Mouse (Mus musculus) stomach, embryonic 15.5 days (tissue): ENCODE data around the gene Abcb11. TPM values are rescaled to one million over a fixed set of nuclear protein-coding genes. Genes with fewer than 3 reads are reported as not detected.
"Not testable (repeated sequence)": the region's sequence is repeated elsewhere in the genome, so short reads cannot be mapped to it uniquely, and the experiment has no call there.

Experiments used
- ATAC-seq: fragments of 200-750 bp; cut with Nextera tagmentation; 2 replicates; pipeline ENCODE4 v1.8.0; 2017; ENCODE audit warnings: low read depth, moderate number of reproducible peaks, moderate TSS enrichment; ENCODE audit not compliant: insufficient read depth, low FRiP score
- H3K27ac ChIP-seq: fragments of 300-500 bp; sonication (generic); 2 replicates; pipeline ENCODE4 v1.5.1; 2015; ENCODE audit warnings: mild to moderate bottlenecking, inconsistent platforms
- H3K27me3 ChIP-seq: fragments of 300-500 bp; sonication (generic); replicated peaks from 2 replicates; pipeline ENCODE4 v1.6.1; 2015; ENCODE audit warnings: inconsistent platforms
- H3K36me3 ChIP-seq: fragments of 300-500 bp; sonication (generic); 2 replicates; pipeline ENCODE4 v1.6.1; 2015; ENCODE audit warnings: inconsistent platforms
- H3K4me1 ChIP-seq: fragments of 300-500 bp; sonication (generic); 2 replicates; pipeline ENCODE4 v1.6.1; 2015; ENCODE audit warnings: inconsistent platforms
- H3K4me2 ChIP-seq: fragments of 300-500 bp; sonication (generic); 2 replicates; pipeline ENCODE4 v1.6.1; 2015; ENCODE audit warnings: mild to moderate bottlenecking, inconsistent platforms
- H3K4me3 ChIP-seq: fragments of 300-500 bp; sonication (generic); replicated peaks from 2 replicates; pipeline ENCODE4 v1.5.1; 2015; ENCODE audit warnings: inconsistent platforms
- H3K9ac ChIP-seq: fragments of 300-500 bp; sonication (generic); 2 replicates; pipeline ENCODE4 v1.6.1; 2015; ENCODE audit warnings: inconsistent platforms
- H3K9me3 ChIP-seq: fragments of 300-500 bp; sonication (generic); 2 replicates; pipeline ENCODE4 v1.6.1; 2016; ENCODE audit warnings: inconsistent platforms
- WGBS: fragments of 180-500 bp; shearing (Covaris S2); methylation state at CpG from one replicate; pipeline ENCODE4 v1.1.7; 2015; 5-methylcytosine and 5-hydroxymethylcytosine counted together
- polyA plus RNA-seq: library from polyadenylated mRNA; unstranded; fragments of >200 nt; fragmentation: Nextera tagmentation; extraction: Ambion mirVana; gene quantifications from 2 replicates; pipeline ENCODE4 v1.2.1, GENCODE M21; 2015

Abcb11 gene
- 0.48 and 1.0 TPM in 2 replicates for polyA plus RNA-seq

- 78% methylated on average over 9 of the region's 9 CpGs for WGBS
- Histone ChIP-seq H3K4me1 (no peaks in the 10 kb centered on the region), H3K27me3 (no peaks in the 10 kb centered on the region), H3K4me3 (no peak within 1 kb of the TSS), H3K27ac (no peak within 1 kb of the TSS), H3K9me3 (no peaks in the 10 kb centered on the region), H3K9ac (no peak within 1 kb of the TSS), H3K4me2 (no peak within 1 kb of the TSS), H3K36me3 (no peaks in the 10 kb centered on the region)
- no peak for ATAC-seq
Measured at GRCm38 (mm10) chr2:69342496-69343221, at the start of gene Abcb11. Gene Abcb11 (minus strand): TSS chr2:69342616.

GRCm38 (mm10) chr2:69386118-69386871, 43.9 kb upstream of the Abcb11 start:
- ATAC-seq, result peak; percentile 85; the same call in 1 of the 2 replicates
- 37% methylated on average over 3 of the region's 3 CpGs for WGBS
- Histone ChIP-seq H3K27ac (no peak overlapping the region; the same call in 1 of the 2 replicates), H3K4me2 (no peak overlapping the region), H3K36me3 (no peaks in the 10 kb centered on the region), H3K27me3 (no peaks in the 10 kb centered on the region), H3K4me3 (no peak overlapping the region), H3K9ac (no peak overlapping the region), H3K4me1 (no peaks in the 10 kb centered on the region), H3K9me3 (no peaks in the 10 kb centered on the region)

DNA sequence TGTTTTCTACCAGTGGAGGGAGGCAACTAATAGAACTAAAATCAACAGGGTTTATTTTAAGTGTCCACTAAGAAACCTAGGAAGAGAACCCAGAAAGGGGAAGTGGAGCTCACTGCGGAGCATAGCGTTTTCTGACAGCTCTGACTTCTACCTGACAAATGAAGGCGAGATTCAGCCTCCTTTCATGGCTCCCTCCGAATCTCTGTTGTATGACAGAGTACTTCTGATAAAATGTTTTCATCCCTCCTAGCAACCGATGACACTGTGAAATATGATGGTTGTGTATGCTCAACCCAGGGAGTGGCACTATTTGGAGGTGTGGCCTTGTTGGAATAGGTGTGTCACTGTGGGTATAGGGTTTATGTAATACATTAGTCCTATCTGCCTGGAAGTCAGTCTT, 40.4 kb upstream of the Abcb11 start:
- Histone ChIP-seq H3K9me3 (no peaks in the 10 kb centered on the region), H3K27ac (no peak overlapping the region), H3K9ac (no peak overlapping the region), H3K4me2 (no peak overlapping the region), H3K4me1 (no peaks in the 10 kb centered on the region), H3K4me3 (no peak overlapping the region), H3K36me3 (no peaks in the 10 kb centered on the region), H3K27me3 (no peaks in the 10 kb centered on the region)
- no peak for ATAC-seq
- 60% methylated on average over 5 of the region's 5 CpGs for WGBS

GRCm38 (mm10) chr2:69381740-69382139, 39.3 kb upstream of the Abcb11 start:
- Histone ChIP-seq H3K27me3 (no peaks in the 10 kb centered on the region), H3K27ac (no peak overlapping the region), H3K36me3 (no peaks in the 10 kb centered on the region), H3K4me2 (no peak overlapping the region), H3K4me1 (no peaks in the 10 kb centered on the region), H3K9ac (no peak overlapping the region), H3K4me3 (no peak overlapping the region), H3K9me3 (no peaks in the 10 kb centered on the region)
- WGBS, result 45% methylated on average over 8 of the region's 8 CpGs
- ATAC-seq, result no peak

DNA sequence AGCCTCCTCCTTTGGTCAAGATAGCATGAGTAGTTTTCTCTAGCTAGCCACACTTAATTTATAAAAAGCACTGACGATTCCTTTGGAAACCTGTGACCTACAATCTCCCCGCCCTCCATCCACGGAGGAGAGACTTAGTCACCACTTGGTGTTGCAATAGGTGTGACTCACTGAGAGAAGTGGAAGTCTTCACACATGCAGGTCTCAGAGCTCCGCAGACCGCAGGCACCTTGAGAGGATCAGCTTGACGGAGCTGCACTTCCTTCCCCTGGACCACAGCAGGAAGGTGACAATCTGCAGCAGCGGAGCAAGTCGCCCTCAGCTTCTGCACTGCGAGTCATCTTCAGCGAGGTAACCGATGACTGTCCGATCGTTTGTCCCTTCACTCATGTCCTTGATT, 37.9 kb upstream of the Abcb11 start, which contains the start of gene Dhrs9:
Dhrs9 (plus strand) TSS at position 165 of the 400 bp plus-strand sequence.
- Histone ChIP-seq H3K36me3 (no peaks in the 10 kb centered on the region), H3K4me1 (no peaks in the 10 kb centered on the region), H3K27me3 (no peaks in the 10 kb centered on the region), H3K4me2 (no peak within 1 kb of the TSS), H3K9ac (no peak within 1 kb of the TSS), H3K27ac (peak within 1 kb of the TSS; percentile 69), H3K4me3 (no peak within 1 kb of the TSS), H3K9me3 (no peaks in the 10 kb centered on the region)
- peak; percentile 76 for ATAC-seq
- WGBS, result 36% methylated on average over 13 of the region's 13 CpGs

DNA sequence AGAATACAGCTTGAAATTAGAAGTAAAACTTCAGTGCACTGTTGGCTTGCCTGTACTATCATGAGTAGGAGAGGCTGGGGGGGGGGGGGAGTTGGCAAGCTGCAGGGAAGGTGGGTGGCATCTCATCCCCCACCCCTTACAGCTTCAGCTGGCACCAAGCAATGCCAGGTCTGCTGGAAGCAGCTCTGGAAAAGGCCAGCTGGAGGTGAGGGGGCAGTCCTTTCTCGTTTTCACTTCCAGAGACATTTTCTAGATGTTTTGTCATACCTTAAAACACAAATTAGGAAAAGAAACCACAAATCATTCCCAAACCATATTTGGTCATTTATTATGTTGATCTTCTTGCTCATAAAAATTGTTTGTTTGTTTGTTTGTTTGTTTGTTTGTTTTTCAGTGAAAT, 37.4 kb upstream of the Abcb11 start:
- 22% methylated on average over 1 of the region's 1 CpGs for WGBS
- H3K4me3 ChIP-seq, result no peak overlapping the region
- no peak overlapping the region for H3K4me2 ChIP-seq
- H3K27ac ChIP-seq, result peak overlapping the region; percentile 69
- no peaks in the 10 kb centered on the region for H3K4me1 ChIP-seq
- H3K36me3 ChIP-seq, result no peaks in the 10 kb centered on the region
- no peak for ATAC-seq
- no peaks in the 10 kb centered on the region for H3K27me3 ChIP-seq
- no peak overlapping the region for H3K9ac ChIP-seq
- no peaks in the 10 kb centered on the region for H3K9me3 ChIP-seq

GRCm38 (mm10) chr2:69376780-69377179, 34.4 kb upstream of the Abcb11 start:
- H3K36me3 ChIP-seq, result no peaks in the 10 kb centered on the region
- no peak overlapping the region for H3K27ac ChIP-seq
- 63% methylated on average over 2 of the region's 2 CpGs for WGBS
- no peak overlapping the region for H3K4me3 ChIP-seq
- no peaks in the 10 kb centered on the region for H3K4me1 ChIP-seq
- no peak overlapping the region for H3K9ac ChIP-seq
- H3K4me2 ChIP-seq, result no peak overlapping the region
- no peaks in the 10 kb centered on the region for H3K9me3 ChIP-seq
- no peak for ATAC-seq
- no peaks in the 10 kb centered on the region for H3K27me3 ChIP-seq

DNA sequence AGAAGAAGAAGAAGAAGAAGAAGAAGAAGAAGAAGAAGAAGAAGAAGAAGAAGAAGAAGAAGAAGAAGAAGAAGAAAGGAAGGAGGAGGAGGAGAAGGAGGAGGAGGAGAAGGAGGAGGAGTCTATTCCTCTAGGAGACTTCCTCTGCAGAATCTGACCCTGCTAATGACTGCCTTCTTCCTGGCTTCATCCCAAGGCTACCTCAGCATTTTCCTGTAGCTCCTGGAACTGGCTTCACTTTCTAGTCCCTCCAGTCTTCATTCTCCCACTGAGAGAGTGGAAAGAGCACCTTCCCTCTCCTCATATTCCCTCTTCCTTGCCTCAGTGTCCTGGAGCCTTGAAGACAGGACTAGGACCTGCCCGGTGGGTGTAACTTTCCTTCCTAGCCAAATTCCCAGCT, 22.9 kb upstream of the Abcb11 start:
- no peak for ATAC-seq
- Histone ChIP-seq H3K9me3 (no peaks in the 10 kb centered on the region), H3K27ac (no peak overlapping the region), H3K27me3 (no peaks in the 10 kb centered on the region), H3K4me1 (no peaks in the 10 kb centered on the region), H3K4me3 (no peak overlapping the region), H3K36me3 (no peaks in the 10 kb centered on the region), H3K9ac (no peak overlapping the region), H3K4me2 (no peak overlapping the region)
- WGBS, result 95% methylated on average over 1 of the region's 1 CpGs

GRCm38 (mm10) chr2:69364831-69365230, 22.4 kb upstream of the Abcb11 start:
- H3K9me3 ChIP-seq, result no peaks in the 10 kb centered on the region
- no peak overlapping the region for H3K4me3 ChIP-seq
- H3K27me3 ChIP-seq, result no peaks in the 10 kb centered on the region
- ATAC-seq, result no peak
- no peak overlapping the region for H3K4me2 ChIP-seq
- H3K27ac ChIP-seq, result no peak overlapping the region
- no peaks in the 10 kb centered on the region for H3K36me3 ChIP-seq
- 76% methylated on average over 2 of the region's 2 CpGs for WGBS
- no peak overlapping the region for H3K9ac ChIP-seq
- no peaks in the 10 kb centered on the region for H3K4me1 ChIP-seq

GRCm38 (mm10) chr2:69355402-69355801, 13.0 kb upstream of the Abcb11 start:
- H3K4me1 ChIP-seq, H3K9me3 ChIP-seq, H3K36me3 ChIP-seq, H3K9ac ChIP-seq, H3K27me3 ChIP-seq, H3K4me2 ChIP-seq, H3K4me3 ChIP-seq, H3K27ac ChIP-seq: not testable (repeated sequence)
- peak; percentile 100 for ATAC-seq

GRCm38 (mm10) chr2:69341506-69341905, 910 bp downstream of the Abcb11 start:
- Histone ChIP-seq H3K4me1 (no peaks in the 10 kb centered on the region), H3K4me2 (no peak overlapping the region), H3K27ac (no peak overlapping the region), H3K4me3 (no peak overlapping the region), H3K27me3 (no peaks in the 10 kb centered on the region), H3K9me3 (no peaks in the 10 kb centered on the region), H3K36me3 (no peaks in the 10 kb centered on the region), H3K9ac (no peak overlapping the region)
- no peak for ATAC-seq
- WGBS, result 88% methylated on average over 6 of the region's 6 CpGs

- not testable (repeated sequence) for H3K4me2 ChIP-seq, H3K4me1 ChIP-seq, H3K4me3 ChIP-seq, ATAC-seq, H3K27ac ChIP-seq, H3K9me3 ChIP-seq, H3K36me3 ChIP-seq, H3K9ac ChIP-seq, H3K27me3 ChIP-seq
- WGBS, result 86% methylated on average over 6 of the region's 6 CpGs
Measured at GRCm38 (mm10) chr2:69331523-69331922, 10.9 kb downstream of the Abcb11 start.
